Mouse (Mus musculus) stomach, embryonic 14.5 days (tissue): Measurements from ENCODE around the gene Dnm3. TPM values are rescaled to one million over a fixed set of nuclear protein-coding genes. Genes with fewer than 3 reads are reported as not detected.

ENCODE experiments used
- ATAC-seq: fragments of 200-750 bp; cut with Nextera tagmentation; 2 replicates; pipeline ENCODE4 v1.8.0; 2017; ENCODE audit warnings: low read depth, moderate TSS enrichment; ENCODE audit not compliant: insufficient number of reproducible peaks, insufficient read depth, low FRiP score
- H3K27ac ChIP-seq: fragments of 300-500 bp; sonication (generic); 2 replicates; pipeline ENCODE4 v1.5.1; 2014; ENCODE audit warnings: mild to moderate bottlenecking, low read length, moderate library complexity, mixed read lengths
- H3K27me3 ChIP-seq: fragments of 300-500 bp; sonication (generic); 2 replicates; pipeline ENCODE4 v1.6.1; 2014; ENCODE audit warnings: low read length, control low read depth, mixed read lengths; ENCODE audit not compliant: control insufficient read depth, insufficient read depth
- H3K36me3 ChIP-seq: fragments of 300-500 bp; sonication (generic); 2 replicates; pipeline ENCODE4 v1.6.1; 2014; ENCODE audit warnings: mild to moderate bottlenecking, control low read depth, low read length, moderate library complexity, mixed read lengths; ENCODE audit not compliant: control insufficient read depth, insufficient read depth
- H3K4me1 ChIP-seq: fragments of 300-500 bp; sonication (generic); 2 replicates; pipeline ENCODE4 v1.6.1; 2014; ENCODE audit warnings: low read length, control low read depth, mixed read lengths; ENCODE audit not compliant: control insufficient read depth, insufficient read depth
- H3K4me2 ChIP-seq: fragments of 300-500 bp; sonication (generic); replicated peaks from 2 replicates; pipeline ENCODE4 v1.6.1; 2014; ENCODE audit warnings: low read depth, low read length, control low read depth
- H3K4me3 ChIP-seq: fragments of 300-500 bp; sonication (generic); 2 replicates; pipeline ENCODE4 v1.5.1; 2014; ENCODE audit warnings: low read depth, low read length, control low read depth
- H3K9ac ChIP-seq: fragments of 300-500 bp; sonication (generic); replicated peaks from 2 replicates; pipeline ENCODE4 v1.6.1; 2014; ENCODE audit warnings: low read depth, mild to moderate bottlenecking, control low read depth, low read length, moderate library complexity, mixed read lengths
- H3K9me3 ChIP-seq: fragments of 300-500 bp; sonication (generic); 2 replicates; pipeline ENCODE4 v1.6.1; 2016; ENCODE audit warnings: low read depth, low read length, control low read depth; ENCODE audit not compliant: control insufficient read depth
- WGBS: fragments of 180-500 bp; shearing (Covaris S2); extraction: QIAGEN DNeasy Blood & Tissue Kit; methylation state at CpG from one replicate; pipeline ENCODE4 v1.1.7; 2014; 5-methylcytosine and 5-hydroxymethylcytosine counted together
- polyA plus RNA-seq: library from polyadenylated mRNA; unstranded; fragments of >200 nt; fragmentation: Nextera tagmentation; extraction: Ambion mirVana; gene quantifications from 2 replicates; pipeline ENCODE4 v1.2.1, GENCODE M21; 2014

The Dnm3 gene
- polyA plus RNA-seq, 1 experiment from 2014 or later: 8.6 TPM

DNA sequence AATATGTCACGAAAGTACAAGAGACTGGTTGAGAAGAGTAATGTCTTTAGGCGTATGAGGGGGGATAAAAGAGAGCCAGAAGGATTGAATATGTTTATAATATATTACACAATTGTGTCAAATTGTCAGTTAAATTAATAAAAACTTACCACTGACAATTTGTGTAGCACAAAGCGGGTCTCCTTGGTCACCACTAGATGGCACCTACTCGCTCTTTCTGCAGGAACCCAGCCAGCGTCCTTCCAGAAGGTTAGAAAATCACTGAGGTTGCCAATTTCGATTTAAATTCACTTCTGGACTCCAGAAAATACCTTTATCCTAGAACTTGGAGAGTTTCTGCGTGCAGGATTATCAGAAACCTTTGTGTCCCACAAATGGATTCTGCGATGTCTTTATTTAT, 119.8 kb downstream of the Dnm3 start:
- Histone ChIP-seq H3K27ac (no peak overlapping the region), H3K36me3 (no peaks in the 10 kb centered on the region), H3K4me3 (no peak overlapping the region), H3K9me3 (no peaks in the 10 kb centered on the region), H3K9ac (no peak overlapping the region), H3K4me2 (no peak overlapping the region), H3K27me3 (no peaks in the 10 kb centered on the region), H3K4me1 (no peaks in the 10 kb centered on the region)
- no peak for ATAC-seq
- 27% methylated on average over 8 of the region's 8 CpGs for WGBS

DNA sequence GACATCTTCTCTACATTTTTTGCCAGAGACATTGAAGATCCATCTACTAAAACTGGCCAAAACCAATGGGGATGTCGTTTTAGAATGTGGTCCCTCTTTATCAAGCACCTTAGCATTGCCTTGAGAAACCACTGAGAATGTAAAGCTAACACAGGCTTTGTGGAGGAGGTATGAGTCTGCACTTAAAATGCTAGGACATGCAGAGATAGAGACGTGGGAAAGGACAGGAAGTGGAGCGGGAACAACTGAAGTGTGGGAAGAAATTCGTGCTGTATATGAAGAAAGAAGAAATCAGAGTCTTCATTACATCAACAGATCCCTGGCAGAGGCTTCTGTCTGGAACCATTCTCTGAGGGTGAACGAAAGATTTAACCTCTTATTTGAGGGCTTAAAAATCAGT, 121.4 kb downstream of the Dnm3 start:
- no peak overlapping the region for H3K9ac ChIP-seq
- H3K36me3 ChIP-seq: no peaks in the 10 kb centered on the region
- H3K4me2 ChIP-seq: no peak overlapping the region
- no peak for ATAC-seq
- no peaks in the 10 kb centered on the region for H3K27me3 ChIP-seq
- H3K27ac ChIP-seq: no peak overlapping the region
- no peaks in the 10 kb centered on the region for H3K9me3 ChIP-seq
- 69% methylated on average over 5 of the region's 5 CpGs for WGBS
- no peak overlapping the region for H3K4me3 ChIP-seq
- H3K4me1 ChIP-seq: no peaks in the 10 kb centered on the region

DNA sequence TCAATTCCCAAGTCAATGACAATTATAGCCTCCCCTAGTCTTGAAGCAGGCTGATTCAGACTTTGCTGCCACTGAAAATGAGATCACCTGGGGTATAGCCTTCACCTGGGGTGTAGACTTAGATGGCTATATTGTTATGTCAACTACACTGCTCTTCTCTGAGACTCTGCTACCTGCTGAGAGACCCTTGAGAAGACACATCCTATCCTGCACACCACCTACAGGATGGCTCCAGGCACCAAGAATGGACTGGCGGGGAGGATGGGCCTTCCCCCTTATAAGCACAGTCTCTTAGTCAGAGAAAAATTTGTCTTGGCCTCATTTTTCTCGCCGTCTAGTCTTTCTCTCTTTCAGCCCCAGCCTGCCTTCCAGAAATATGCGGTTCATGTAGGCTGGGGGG, 123.1 kb downstream of the Dnm3 start:
- no peak for ATAC-seq

DNA sequence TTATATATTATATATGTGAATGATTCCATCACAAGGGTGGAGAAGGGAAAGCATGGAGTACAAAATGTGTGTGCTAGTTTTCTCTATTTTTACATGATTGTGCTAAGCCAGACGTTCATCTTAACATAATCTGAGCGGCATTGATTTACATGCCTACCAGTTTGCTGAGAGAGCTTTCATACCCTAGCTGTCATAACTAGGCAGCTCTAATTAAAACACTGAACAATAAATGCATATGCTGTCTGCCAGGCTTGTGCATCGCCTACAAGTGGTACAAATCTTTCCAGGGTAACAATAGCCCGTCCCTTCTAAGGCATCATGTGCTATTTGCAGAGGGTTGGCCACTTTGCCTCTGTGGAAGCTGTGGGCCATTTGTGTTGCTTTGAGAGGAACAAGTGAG, 124.0 kb downstream of the Dnm3 start:
- H3K4me1 ChIP-seq: no peaks in the 10 kb centered on the region
- H3K9ac ChIP-seq: no peak overlapping the region
- no peaks in the 10 kb centered on the region for H3K36me3 ChIP-seq
- no peak overlapping the region for H3K27ac ChIP-seq
- H3K27me3 ChIP-seq: no peaks in the 10 kb centered on the region
- no peak overlapping the region for H3K4me3 ChIP-seq
- H3K4me2 ChIP-seq: no peak overlapping the region
- no peak for ATAC-seq
- no peaks in the 10 kb centered on the region for H3K9me3 ChIP-seq
- WGBS: 88% methylated on average over 4 of the region's 4 CpGs

More for the DNA sequence above, 123.1 kb downstream of the Dnm3 start:
- Histone ChIP-seq H3K9ac (no peak overlapping the region), H3K4me3 (no peak overlapping the region), H3K27me3 (no peaks in the 10 kb centered on the region), H3K9me3 (no peaks in the 10 kb centered on the region), H3K27ac (no peak overlapping the region), H3K36me3 (no peaks in the 10 kb centered on the region), H3K4me1 (no peaks in the 10 kb centered on the region), H3K4me2 (no peak overlapping the region)
- 82% methylated on average over 4 of the region's 4 CpGs for WGBS

DNA sequence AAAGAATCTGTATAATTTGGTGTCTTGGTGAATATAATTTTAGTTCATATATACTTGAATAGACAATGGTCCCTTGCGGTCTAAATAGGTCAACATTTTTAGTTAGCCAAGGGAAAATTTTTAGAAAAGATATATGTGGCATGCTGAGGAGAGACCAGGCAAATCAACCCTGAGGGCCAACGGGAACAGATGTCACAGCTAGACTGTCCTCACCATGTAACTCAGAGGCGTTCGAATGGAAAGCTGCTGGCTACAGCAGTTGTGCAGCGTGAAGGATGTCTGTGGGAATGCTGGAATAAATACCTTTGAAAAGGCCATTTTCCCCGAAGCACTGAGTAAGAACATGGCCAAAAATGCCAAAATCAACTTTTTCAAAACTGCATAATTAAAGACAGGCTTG, 128.5 kb downstream of the Dnm3 start:
- no peaks in the 10 kb centered on the region for H3K4me1 ChIP-seq
- no peak for ATAC-seq
- no peaks in the 10 kb centered on the region for H3K36me3 ChIP-seq
- H3K9ac ChIP-seq: no peak overlapping the region
- 79% methylated on average over 6 of the region's 6 CpGs for WGBS
- no peak overlapping the region for H3K4me2 ChIP-seq
- no peak overlapping the region for H3K27ac ChIP-seq
- no peaks in the 10 kb centered on the region for H3K9me3 ChIP-seq
- no peaks in the 10 kb centered on the region for H3K27me3 ChIP-seq
- H3K4me3 ChIP-seq: no peak overlapping the region

- Histone ChIP-seq H3K9me3 (no peaks in the 10 kb centered on the region), H3K4me3 (no peak overlapping the region), H3K27me3 (no peaks in the 10 kb centered on the region), H3K4me2 (no peak overlapping the region), H3K36me3 (no peaks in the 10 kb centered on the region), H3K9ac (no peak overlapping the region), H3K4me1 (no peaks in the 10 kb centered on the region), H3K27ac (no peak overlapping the region)
- ATAC-seq: no peak
- WGBS: 36% methylated on average over 4 of the region's 4 CpGs
These were observed 131.3 kb downstream of the Dnm3 start for GRCm38 (mm10) chr1:162346456-162347011.

DNA sequence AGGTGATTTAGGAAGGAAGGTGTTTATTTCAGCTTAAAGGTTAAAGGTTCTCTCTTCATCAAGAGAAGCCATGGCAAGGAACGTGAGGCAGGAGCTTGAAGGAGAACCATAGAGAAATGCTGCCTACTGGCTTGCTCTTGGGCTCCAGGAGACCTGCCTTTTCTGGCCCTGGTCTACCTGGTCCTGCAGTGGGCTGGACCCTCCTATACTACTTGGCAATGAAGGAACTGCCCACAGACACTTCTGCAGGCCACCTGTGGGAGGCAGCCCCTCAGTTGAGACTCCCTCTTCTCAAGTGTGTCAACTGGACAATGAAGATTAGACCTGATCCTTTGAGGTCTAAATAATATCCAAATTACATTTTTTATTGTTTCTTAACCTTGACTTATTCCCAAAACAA, 140.7 kb downstream of the Dnm3 start:
- no peaks in the 10 kb centered on the region for H3K36me3 ChIP-seq
- no peak overlapping the region for H3K4me2 ChIP-seq
- H3K9ac ChIP-seq: no peak overlapping the region
- WGBS: 81% methylated on average over 1 of the region's 1 CpGs
- H3K4me3 ChIP-seq: no peak overlapping the region
- no peaks in the 10 kb centered on the region for H3K4me1 ChIP-seq
- no peak for ATAC-seq
- no peak overlapping the region for H3K27ac ChIP-seq
- H3K9me3 ChIP-seq: no peaks in the 10 kb centered on the region
- H3K27me3 ChIP-seq: no peaks in the 10 kb centered on the region

DNA sequence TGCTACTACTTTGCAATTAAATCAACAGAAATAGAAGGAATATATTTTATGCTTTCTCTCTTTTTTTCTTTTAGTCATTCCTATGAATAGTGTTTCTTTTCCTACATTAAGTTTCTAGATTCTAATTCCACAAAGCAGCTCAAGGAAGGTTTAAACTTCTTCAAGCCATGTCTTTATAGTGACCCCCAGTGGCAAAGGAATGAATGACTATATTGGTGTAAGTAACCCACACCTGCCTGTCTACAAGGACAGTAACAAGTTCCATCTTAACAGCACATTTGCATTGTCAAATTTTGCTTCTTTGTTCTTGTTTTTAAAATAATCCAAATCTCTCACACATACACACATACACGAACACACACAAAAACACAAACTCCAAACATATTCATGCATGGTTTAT, 141.2 kb downstream of the Dnm3 start:
- Histone ChIP-seq H3K4me1 (no peaks in the 10 kb centered on the region), H3K4me2 (no peak overlapping the region), H3K27ac (no peak overlapping the region), H3K4me3 (no peak overlapping the region), H3K9ac (no peak overlapping the region), H3K36me3 (no peaks in the 10 kb centered on the region), H3K9me3 (no peaks in the 10 kb centered on the region), H3K27me3 (no peaks in the 10 kb centered on the region)
- 17% methylated on average over 1 of the region's 1 CpGs for WGBS
- no peak for ATAC-seq

GRCm38 (mm10) chr1:162336224-162336623, 141.6 kb downstream of the Dnm3 start:
- Histone ChIP-seq H3K4me1 (no peaks in the 10 kb centered on the region), H3K27ac (no peak overlapping the region), H3K36me3 (no peaks in the 10 kb centered on the region), H3K4me2 (no peak overlapping the region), H3K4me3 (no peak overlapping the region), H3K27me3 (no peaks in the 10 kb centered on the region), H3K9me3 (no peaks in the 10 kb centered on the region), H3K9ac (no peak overlapping the region)
- WGBS: 59% methylated on average over 3 of the region's 3 CpGs
- no peak for ATAC-seq
